Mouse (Mus musculus): ENCODE data around the gene Acin1.

- TF ChIP-seq CEBPB (IDR thresholded peaks at IDR 0.05; ENCODE audit: low read depth): no peak
- TF ChIP-seq CTCF (IDR thresholded peaks at IDR 0.05; ENCODE audit: control insufficient read depth, insufficient read depth, insufficient read length): peak; percentile 68
Observed at GRCm38 (mm10) chr14:54650621-54651454, 35.9 kb downstream of the Acin1 start.

Data from C2C12 (cell line).